Mouse (Mus musculus): ENCODE data around the gene Sult2a7.

GRCm38 (mm10) chr7:14492886-14493285, 1.1 kb downstream of the Sult2a7 start:
- TF ChIP-seq CTCF (IDR thresholded peaks at IDR 0.05; ENCODE audit: extremely low read depth, insufficient read depth, insufficient read length, insufficient replicate concordance) (no peak), POLR2A (IDR thresholded peaks at IDR 0.05; ENCODE audit: low read depth, low read length) (no peak)

Data from spleen, adult 2 months (tissue).